Mouse (Mus musculus): Measurements from ENCODE around the gene Zfp874b. TPM values are rescaled to one million over a fixed set of nuclear protein-coding genes. Genes with fewer than 3 reads are reported as not detected.
"Not testable (repeated sequence)": the region's sequence is repeated elsewhere in the genome, so short reads cannot be mapped to it uniquely, and the experiment has no call there.

Gene Zfp874b
- total RNA-seq (2021): 10 to 100 TPM; 13.4 to 13.8 TPM
- long read RNA-seq, experiment 1: 0 reads
- long read RNA-seq, experiment 2, partial matches to known transcripts: 0 of 2 reads
- long read RNA-seq, experiment 2, other reads (novel, unspliced or antisense): 2 of 2 reads

DNA sequence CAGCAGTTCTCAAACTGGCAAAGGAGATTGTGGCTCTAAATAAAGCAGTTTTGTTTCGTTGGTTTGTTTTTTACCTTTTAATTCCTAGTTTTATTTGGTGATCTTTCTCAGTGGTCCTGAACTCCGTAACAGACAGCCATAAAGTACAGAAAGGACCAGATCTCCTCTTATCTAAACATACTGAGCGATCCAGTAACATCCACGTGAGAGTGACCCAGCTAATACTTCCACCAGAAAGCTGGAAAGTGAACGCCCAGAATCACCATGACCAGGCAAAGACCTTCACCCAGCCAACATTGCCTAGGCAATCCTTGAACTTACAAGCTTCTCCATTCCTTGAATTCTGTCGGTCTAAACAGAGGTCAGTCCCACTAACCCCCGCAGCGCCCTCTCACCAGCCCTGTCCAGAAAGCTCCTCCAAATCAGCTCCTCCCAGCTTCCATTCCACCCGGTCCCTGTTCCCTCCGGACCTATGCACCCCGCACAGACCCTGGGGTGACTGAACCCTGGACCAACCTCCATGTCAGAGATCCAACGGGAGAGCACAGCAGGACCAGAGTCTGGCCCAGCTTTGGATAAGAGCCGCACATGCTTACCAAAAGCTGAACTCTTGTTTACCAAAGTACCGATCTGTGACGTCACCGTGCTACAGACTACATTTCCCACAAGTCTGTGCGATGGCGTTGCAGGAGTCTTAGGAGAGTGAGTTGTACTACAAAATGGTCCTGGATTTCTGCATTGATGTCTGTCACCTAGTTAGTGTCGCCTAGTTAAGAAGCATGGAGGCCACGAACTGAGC lies at the start of gene Zfp874b:
Gene Zfp874b, minus strand, starts transcription at position 634 of the 799 bp plus-strand sequence.
- intact Hi-C loops (cut with DNase I): no loop called here
- Histone ChIP-seq H3K4me3 (peak within 1 kb of the TSS; percentile 94), H3K27ac (peak within 1 kb of the TSS; percentile 93)
- DNase-seq: peak; percentile 89
- no peak for TF ChIP-seq CTCF (IDR thresholded peaks at IDR 0.05)

DNA sequence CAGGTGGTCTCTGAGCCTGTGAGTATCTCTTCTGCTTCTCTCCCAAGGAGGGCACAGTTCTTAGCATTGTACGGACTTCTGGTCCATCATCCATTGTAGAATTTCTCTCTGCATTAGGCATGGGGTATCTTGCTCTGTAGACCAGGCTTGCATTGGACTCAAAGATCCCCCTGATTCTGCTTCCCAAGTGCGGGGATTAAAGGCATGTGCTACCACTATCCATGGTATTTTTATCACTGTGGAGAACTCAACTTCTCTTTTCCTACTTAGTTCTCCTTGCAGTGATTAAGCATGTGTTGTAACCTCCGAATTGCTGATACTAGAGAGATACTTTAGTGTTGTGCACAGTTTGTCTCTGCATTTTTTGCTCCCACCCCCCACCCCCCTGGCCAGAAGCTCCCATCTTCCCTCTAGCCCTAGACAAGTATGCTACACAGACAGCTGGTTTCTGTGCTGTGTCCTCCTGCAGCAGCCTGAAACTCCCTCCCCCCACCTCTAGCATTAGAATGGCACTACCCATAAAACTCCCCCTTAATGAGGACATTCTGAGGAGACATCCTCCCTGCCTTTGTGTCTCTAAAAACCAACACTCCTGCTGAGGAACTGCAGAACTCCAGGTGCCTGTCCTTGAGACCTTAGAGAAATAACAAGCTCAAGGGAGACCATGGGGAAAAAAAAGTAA lies 43.1 kb upstream of the Zfp874b start:
- no peak for TF ChIP-seq CTCF (IDR thresholded peaks at IDR 0.05)
- intact Hi-C loops (cut with DNase I): loop anchor here (2.0 to 10.0 kb wide), 2 partner anchors 26 to 198 kb away; partner anchors contain the start of genes Zfp65 and Zfp748

DNA sequence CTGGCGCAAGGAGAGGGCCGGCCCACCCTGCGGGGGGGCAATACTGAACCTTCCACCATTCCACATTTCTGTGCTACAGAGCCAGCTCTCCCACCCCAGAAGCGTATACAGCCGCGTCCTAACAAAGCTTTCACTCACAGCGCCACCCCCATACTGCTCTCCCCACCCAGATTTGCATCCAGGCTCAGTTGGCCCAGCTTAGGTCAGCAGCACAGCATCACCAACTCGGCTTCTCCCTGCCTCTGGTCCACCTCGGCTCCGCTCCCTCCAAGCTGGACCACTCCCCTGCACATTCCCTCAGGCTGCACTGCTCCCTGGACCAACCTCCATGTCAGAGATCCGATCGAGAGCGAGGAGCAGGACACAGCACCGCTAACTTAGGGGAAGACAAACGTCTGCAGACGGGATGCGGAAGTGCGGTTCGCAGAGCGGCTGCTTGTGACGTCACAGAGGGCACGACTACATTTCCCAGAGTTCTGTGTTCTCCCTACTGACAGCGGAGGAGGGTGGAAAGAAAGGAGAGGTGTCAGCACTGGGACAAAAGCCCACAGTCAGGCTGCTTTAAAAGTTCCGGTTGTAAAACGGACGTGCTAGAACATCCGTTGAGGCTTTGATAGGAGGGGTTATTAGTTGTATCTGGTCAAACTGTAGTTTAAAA lies 41.8 kb upstream of the Zfp874b start, which contains the start of the genes Gm26965 and Zfp87:
Gene Gm26965, minus strand, starts transcription at position 399 of the 658 bp plus-strand sequence.
Gene Zfp87, minus strand, starts transcription at position 425 of the 658 bp plus-strand sequence.
- intact Hi-C loops (cut with DNase I): loop anchor here (2.0 to 10.0 kb wide), 2 partner anchors 27 to 199 kb away; partner anchors contain the start of genes Zfp65 and Zfp748

More for the DNA sequence above, 43.1 kb upstream of the Zfp874b start:
- no peak for DNase-seq
- H3K27ac ChIP-seq: no peak overlapping the region
- H3K4me3 ChIP-seq: no peak overlapping the region

DNA sequence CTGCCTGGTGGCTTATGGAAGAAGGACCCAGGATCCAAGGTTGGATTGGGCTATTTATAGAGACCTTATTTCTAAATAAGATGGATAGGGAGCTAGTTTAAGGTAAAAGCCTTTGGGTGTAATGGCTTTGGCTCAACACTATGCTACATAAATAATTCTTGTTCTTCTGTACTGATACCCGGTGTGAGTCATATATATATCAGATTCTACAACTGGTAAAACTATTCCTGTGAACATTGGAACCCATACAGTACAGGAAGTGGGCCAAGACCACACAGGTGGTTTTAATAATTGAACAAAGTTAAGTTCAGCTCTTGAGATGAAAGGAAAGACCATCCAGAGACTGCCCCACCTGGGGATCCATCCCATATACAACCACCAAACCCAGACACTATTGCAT lies 16.9 kb upstream of the Zfp874b start:
- intact Hi-C loops (cut with DNase I): loop anchor here (10.0 kb wide), 1 partner anchor 236 kb away; no protein-coding TSS in a partner anchor

More for the DNA sequence above, 41.8 kb upstream of the Zfp874b start, which contains the start of the genes Gm26965 and Zfp87:
- Histone ChIP-seq H3K27ac (peak within 1 kb of the TSS; percentile 89), H3K4me3 (peak within 1 kb of the TSS; percentile 84)
- TF ChIP-seq CTCF (IDR thresholded peaks at IDR 0.05): no peak
- peak; percentile 94 for DNase-seq

DNA sequence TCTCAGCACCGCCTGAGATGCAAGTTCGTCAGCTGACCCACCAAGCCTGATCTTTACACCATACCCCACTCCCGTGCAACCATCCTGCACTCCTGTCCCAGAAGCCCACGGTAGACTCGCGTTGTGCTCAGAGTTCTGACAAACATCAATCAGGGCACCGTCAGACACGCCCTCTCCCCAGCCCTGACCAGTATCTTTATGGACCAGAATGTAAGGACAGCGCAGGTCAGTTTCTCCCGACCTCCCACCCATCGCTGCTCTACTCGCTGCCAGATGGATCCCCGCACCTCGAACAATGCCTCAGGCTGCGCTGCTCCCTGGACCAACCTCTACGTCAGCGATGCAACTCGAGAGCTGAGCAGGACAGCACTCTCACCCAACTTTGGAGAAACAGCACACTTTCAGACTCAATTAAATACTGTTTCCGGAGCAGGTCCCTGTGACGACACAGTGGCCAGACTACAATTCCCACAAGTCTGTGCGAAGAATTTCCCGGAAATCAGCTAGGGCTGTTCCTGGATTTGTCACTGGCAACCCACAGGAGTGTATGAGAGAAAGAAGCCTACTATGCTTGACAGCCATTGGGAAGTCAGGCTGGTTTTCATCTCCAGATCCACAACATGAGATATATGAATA lies 16.1 kb upstream of the Zfp874b start, which contains the start of gene Zfp58:
Gene Zfp58, minus strand, starts transcription at position 472 of the 636 bp plus-strand sequence.
- intact Hi-C loops (cut with DNase I): loop anchor here (10.0 kb wide), 1 partner anchor 235 kb away; no protein-coding TSS in a partner anchor

More for the DNA sequence above, 16.9 kb upstream of the Zfp874b start:
- Histone ChIP-seq H3K27ac (peak overlapping the region; percentile 87), H3K4me3 (peak overlapping the region; percentile 90; the same call in 1 of the 2 replicates)
- no peak for TF ChIP-seq CTCF (IDR thresholded peaks at IDR 0.05)
- DNase-seq: no peak

DNA sequence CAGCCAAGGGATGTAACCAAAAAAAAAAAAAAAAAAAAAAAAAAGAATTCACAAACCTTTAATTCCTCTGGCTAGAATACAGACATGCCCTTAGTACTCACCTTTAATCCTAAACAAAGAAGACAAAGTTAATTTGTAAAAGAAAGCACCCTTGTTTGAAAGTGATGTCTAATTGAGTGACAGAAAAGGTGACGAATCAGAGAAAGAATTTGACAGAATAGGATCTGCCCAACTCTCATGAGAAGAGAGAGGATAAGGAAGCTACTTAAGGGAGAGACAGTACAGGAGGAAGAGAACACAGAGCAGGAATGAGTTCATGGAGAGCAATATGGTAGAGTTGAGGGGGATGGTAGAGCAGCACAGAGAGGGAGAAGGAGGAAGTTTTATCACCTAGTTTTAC lies 11.6 kb upstream of the Zfp874b start:
- no peak overlapping the region for H3K4me3 ChIP-seq
- TF ChIP-seq CTCF (IDR thresholded peaks at IDR 0.05): no peak
- H3K27ac ChIP-seq: no peak overlapping the region
- intact Hi-C loops (cut with DNase I): no loop called here
- no peak for DNase-seq

More for the DNA sequence above, 16.1 kb upstream of the Zfp874b start, which contains the start of gene Zfp58:
- no peak for TF ChIP-seq CTCF (IDR thresholded peaks at IDR 0.05)
- peak within 1 kb of the TSS; percentile 87 for H3K27ac ChIP-seq
- H3K4me3 ChIP-seq: peak within 1 kb of the TSS; percentile 90
- DNase-seq: peak; percentile 83

DNA sequence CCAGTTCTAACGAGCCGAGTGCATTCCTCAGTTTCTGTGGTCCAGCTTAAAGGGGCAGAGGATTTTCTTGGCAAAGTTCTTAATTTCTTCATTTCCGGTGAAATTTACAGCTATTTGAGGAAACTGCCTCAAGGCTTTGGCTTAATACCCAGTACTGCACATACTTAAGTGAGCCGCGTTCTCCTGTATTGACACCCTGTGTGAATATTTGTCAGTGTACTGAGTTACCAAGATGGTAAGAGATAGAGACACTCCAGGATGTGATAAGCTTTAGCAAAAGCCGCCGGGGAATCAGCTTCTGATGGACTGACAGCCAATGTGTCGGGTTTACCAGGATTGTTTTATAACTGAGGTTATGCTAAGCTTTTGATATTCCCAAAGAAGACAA lies 360 bp upstream of the Zfp874b start:
- Histone ChIP-seq H3K4me3 (peak overlapping the region; percentile 94), H3K27ac (peak overlapping the region; percentile 93)
- TF ChIP-seq CTCF (IDR thresholded peaks at IDR 0.05): no peak
- intact Hi-C loops (cut with DNase I): no loop called here
- no peak for DNase-seq

DNA sequence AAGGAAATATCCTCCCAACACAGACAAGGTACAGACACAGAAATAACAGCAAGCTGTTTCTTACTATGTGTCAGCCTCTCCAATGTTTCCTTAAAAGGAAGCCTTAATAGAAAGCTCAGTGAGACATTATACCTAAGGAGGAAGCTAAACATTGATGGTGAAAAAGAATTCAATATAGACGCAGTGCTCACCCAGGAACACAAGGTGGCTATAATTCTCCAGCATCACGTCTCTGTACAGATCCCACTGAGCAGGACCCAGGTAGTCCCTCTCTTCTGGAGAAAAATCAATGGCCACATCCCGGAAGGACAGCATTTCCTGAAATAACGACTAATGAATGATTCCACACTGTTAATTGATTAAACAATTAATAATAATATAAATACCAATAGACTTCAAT lies 2.5 kb downstream of the Zfp874b start:
- Histone ChIP-seq H3K27ac (no peak overlapping the region), H3K4me3 (no peak overlapping the region)
- intact Hi-C loops (cut with DNase I): no loop called here
- TF ChIP-seq CTCF (IDR thresholded peaks at IDR 0.05): no peak
- DNase-seq: no peak

DNA sequence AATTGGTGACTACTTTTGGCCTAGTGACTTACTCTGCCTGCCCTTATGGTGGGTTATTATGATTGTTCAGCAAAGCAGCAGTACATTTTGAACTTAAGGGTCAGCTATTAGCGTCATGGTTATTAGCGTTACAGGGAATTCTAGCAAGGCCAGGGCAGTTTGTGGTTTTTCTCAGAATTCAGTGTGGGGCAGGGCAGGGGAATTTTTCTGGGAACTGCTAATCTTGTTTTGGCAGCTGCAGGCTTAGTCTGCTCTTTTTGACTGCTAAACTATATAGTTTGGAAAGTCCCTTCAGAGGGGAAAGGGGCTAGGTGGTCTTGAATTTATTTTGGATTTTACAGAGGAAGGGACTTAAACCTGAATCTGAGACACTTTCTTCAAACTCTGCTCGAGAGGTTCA lies 14.8 kb downstream of the Zfp874b start:
- no peak for TF ChIP-seq CTCF (IDR thresholded peaks at IDR 0.05)
- no peak for DNase-seq
- Histone ChIP-seq H3K4me3 (no peak overlapping the region), H3K27ac (no peak overlapping the region)
- intact Hi-C loops (cut with DNase I): no loop called here

DNA sequence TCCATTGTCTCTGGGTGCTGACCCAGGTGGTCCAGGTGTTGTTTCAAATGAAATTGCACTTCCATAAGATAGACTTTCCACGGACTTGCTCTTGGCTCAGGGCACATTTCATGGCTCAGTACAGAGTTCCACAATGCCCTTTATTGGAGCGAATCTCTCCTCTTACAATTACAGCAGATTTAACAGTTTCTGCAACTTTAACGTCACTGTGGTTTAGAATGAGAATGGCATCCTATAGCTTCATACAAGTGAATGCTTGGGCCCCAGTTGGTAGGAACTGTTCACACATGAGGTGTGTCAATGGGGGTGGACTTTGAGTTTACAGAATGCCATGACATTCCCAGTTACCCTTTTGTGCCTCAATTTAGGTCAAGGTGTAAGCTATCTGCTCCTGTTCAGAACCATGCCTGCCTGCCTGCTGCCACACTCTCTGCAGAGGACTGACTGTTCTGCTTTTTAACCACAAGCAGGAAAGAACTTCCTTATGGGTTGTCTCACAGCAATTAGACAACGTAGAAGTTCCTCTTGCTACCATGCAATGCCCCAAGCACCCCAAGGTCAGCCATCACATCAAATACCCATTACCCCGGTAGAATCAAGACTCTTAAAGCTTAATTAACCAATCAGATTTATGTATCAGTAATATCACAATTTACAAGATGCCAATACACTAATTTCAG lies 20.4 kb downstream of the Zfp874b start:
- H3K27ac ChIP-seq; intact Hi-C loops (cut with DNase I); DNase-seq; H3K4me3 ChIP-seq: not testable (repeated sequence)

DNA sequence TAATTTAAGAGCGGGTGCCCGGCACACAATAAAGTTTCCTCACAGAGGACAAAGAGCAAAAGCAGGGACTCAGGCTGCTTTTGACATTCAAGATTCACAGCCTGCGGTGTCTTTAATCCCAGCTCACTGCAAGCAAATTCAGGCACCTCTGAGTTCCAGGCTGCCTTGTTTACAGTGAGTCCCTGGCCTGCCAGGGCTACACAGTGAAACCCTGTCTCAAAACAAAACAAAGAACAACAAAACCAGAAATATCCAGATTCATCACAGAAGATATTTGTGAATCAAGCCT lies 32.1 kb downstream of the Zfp874b start:
- intact Hi-C loops (cut with DNase I): no loop called here
- H3K4me3 ChIP-seq: peak overlapping the region; percentile 72
- TF ChIP-seq CTCF (IDR thresholded peaks at IDR 0.05): no peak
- H3K27ac ChIP-seq: peak overlapping the region; percentile 88
- no peak for DNase-seq
